Comparison of ENCODE assay signal across 17 mouse cellular contexts in the genomic region with DNA sequence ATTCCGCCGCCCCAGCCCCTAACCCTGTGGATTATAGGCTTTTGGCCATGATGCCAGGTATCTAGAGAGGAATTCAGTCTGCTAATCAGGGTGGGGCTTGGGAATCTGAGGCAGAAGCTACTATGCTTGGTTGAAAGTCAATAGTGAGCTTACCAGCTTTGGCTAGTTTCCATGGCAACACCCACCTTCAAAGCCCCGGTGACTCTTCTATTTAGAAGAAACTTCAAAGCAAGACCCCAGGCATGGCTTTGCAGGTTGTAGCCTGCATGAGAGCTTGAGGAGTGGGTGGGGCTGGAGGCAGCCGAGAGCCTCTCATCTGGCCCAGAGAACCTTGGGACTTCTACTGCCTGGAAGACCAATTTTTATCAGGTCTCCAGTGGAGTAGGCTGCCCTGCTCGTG. TPM values are rescaled to one million over a fixed set of nuclear protein-coding genes. Genes with fewer than 3 reads are reported as not detected.
DNase-seq lines count a peak whose midpoint lies in the region; ATAC-seq and TF ChIP-seq lines count a peak whose summit lies in the region.
"Had no signal": no experiment of that assay in that cellular context is flagged by ENCODE, and none has a peak within 500 bp of the region (broad histone marks: within the 10 kb centered on the region; RNA-seq: fewer than 3 reads in every experiment).

No protein-coding gene starts in this region.

- no peaks in the 10 kb centered on the region for H3K36me3 ChIP-seq in lung, embryonic 14.5 days (ENCODE audit: insufficient read depth)
- H3K36me3 ChIP-seq in hindbrain, embryonic 16.5 days (ENCODE audit: control insufficient read depth, insufficient read depth, low read length): no peaks in the 10 kb centered on the region
- H3K36me3 ChIP-seq: G1E; neural tube, embryonic 12.5 days had no signal

- no peak overlapping the region for H3K4me2 ChIP-seq in lung, embryonic 14.5 days
- no peak overlapping the region for H3K4me2 ChIP-seq in hindbrain, embryonic 16.5 days (ENCODE audit: low read length)
- H3K4me2 ChIP-seq: neural tube, embryonic 12.5 days had no signal

- H3K27me3 ChIP-seq in lung, embryonic 14.5 days (ENCODE audit: insufficient read depth, low read length): no peaks in the 10 kb centered on the region
- no peaks in the 10 kb centered on the region for H3K27me3 ChIP-seq in hindbrain, embryonic 16.5 days (replicated peaks; ENCODE audit: control insufficient read depth, insufficient read depth, low read length)
- H3K27me3 ChIP-seq: neural tube, embryonic 12.5 days had no signal

- H3K9ac ChIP-seq in lung, embryonic 14.5 days: no peak overlapping the region
- no peak overlapping the region for H3K9ac ChIP-seq in hindbrain, embryonic 16.5 days (ENCODE audit: low read depth, low read length)
- H3K9ac ChIP-seq: neural tube, embryonic 12.5 days had no signal

- no peaks in the 10 kb centered on the region for H3K9me3 ChIP-seq in lung, embryonic 14.5 days (ENCODE audit: low read depth, low read length)
- H3K9me3 ChIP-seq in hindbrain, embryonic 16.5 days (ENCODE audit: control insufficient read depth, low read length): no peaks in the 10 kb centered on the region
- H3K9me3 ChIP-seq: G1E; neural tube, embryonic 12.5 days had no signal

- peaks cover 9% of the 10 kb centered on the region for H3K4me1 ChIP-seq in lung, embryonic 14.5 days (ENCODE audit: insufficient read depth)
- H3K4me1 ChIP-seq in hindbrain, embryonic 16.5 days (ENCODE audit: control insufficient read depth, insufficient read depth, low read depth, low read length): peaks cover 18% of the 10 kb centered on the region

- H3K27ac ChIP-seq in lung, embryonic 14.5 days (ENCODE audit: low read depth): no peak overlapping the region
- H3K27ac ChIP-seq in hindbrain, embryonic 16.5 days (ENCODE audit: low read depth, low read length): peak overlapping the region; percentile 35
- H3K27ac ChIP-seq: neural tube, embryonic 12.5 days had no signal

- WGBS in lung, embryonic 14.5 days: 29% methylated on average over 5 of the region's 5 CpGs
- WGBS in hindbrain, embryonic 16.5 days: 45% methylated on average over 5 of the region's 5 CpGs

- ATAC-seq in lung, embryonic 14.5 days (ENCODE audit: insufficient read depth): peak; percentile 45; the same call in 1 of the 2 replicates
- peak; percentile 40 for ATAC-seq in hindbrain, embryonic 16.5 days
- no peak for ATAC-seq in megakaryocyte, adult 5-6 weeks (ENCODE audit: poor library complexity, severe bottlenecking)

- H3K4me3 ChIP-seq in lung, embryonic 14.5 days (ENCODE audit: low read depth, low read length): no peak overlapping the region
- no peak overlapping the region for H3K4me3 ChIP-seq in hindbrain, embryonic 16.5 days (ENCODE audit: low read length)
- H3K4me3 ChIP-seq: neural tube, embryonic 12.5 days had no signal

- TF ChIP-seq CTCF in lung, embryonic 14.5 days (IDR thresholded peaks at IDR 0.05; ENCODE audit: low read depth): no peak

- peak; percentile 47 for DNase-seq in lung, embryonic 14.5 days
- DNase-seq in lung, postnatal 25 days (ENCODE audit: low spot score): no peak
- peak; percentile 43 for DNase-seq in embryo, embryonic 10.5 days (ENCODE audit: low spot score)
- DNase-seq in naive thymus-derived CD4-positive, alpha-beta T cell, adult 2 months (ENCODE audit: low read depth): peak; percentile 64
- no peak for DNase-seq in spleen, adult 12 weeks (ENCODE audit: low spot score)
- DNase-seq in layer of hippocampus, adult 8-10 months (ENCODE audit: low spot score in 2 of 2): no peak
- DNase-seq: adrenal gland, adult 2 months; heart, adult 18-20 months; lung, postnatal 36 days; right cerebral cortex, postnatal 25 days; thymus, adult 18-20 months had no signal

RNA-seq across cellular contexts. Expression of gene Cd5, which starts 15.2 kb away (rescaled TPM):
- 0.39 and 0.63 TPM in 2 replicates for polyA plus RNA-seq in lung, embryonic 14.5 days (2014; fragmentation: Nextera tagmentation; extraction: Ambion mirVana)
- polyA plus RNA-seq in hindbrain, embryonic 16.5 days (2015; fragmentation: Nextera tagmentation; extraction: Ambion mirVana): 0.09 and 0.28 TPM in 2 replicates
- 0.78 and 1.5 TPM in 2 replicates for total RNA-seq in megakaryocyte, adult 5-6 weeks (2015)
- 0.57 and 0.59 TPM in 2 replicates for total RNA-seq in megakaryocyte, adult 5-6 weeks (2017)
- total RNA-seq in layer of hippocampus, adult 8-10 months (2022): under 1 TPM in 3 of 4 experiments, not detected in 1; 0.14 to 0.59 (median 0.58) TPM
- polyA plus RNA-seq: G1E; limb, embryonic 11.5 days had no signal

RNA-seq across cellular contexts. Expression of gene Vps37c, which starts 35.1 kb away (rescaled TPM):
- 30.3 and 33.1 TPM in 2 replicates for polyA plus RNA-seq in lung, embryonic 14.5 days (2014; fragmentation: Nextera tagmentation; extraction: Ambion mirVana)
- polyA plus RNA-seq in hindbrain, embryonic 16.5 days (2015; fragmentation: Nextera tagmentation; extraction: Ambion mirVana): 27.7 and 35.0 TPM in 2 replicates
- 21.9 and 22.5 TPM in 2 replicates for total RNA-seq in megakaryocyte, adult 5-6 weeks (2015)
- total RNA-seq in megakaryocyte, adult 5-6 weeks (2017): 15.2 and 17.8 TPM in 2 replicates
- 10 to 100 TPM; 18.0 to 22.6 (median 20.7) TPM for total RNA-seq in layer of hippocampus, adult 8-10 months (2022)

RNA-seq across cellular contexts. Expression of gene Pga5, which starts 45.8 kb away (rescaled TPM):
- not detected in 2 replicates for polyA plus RNA-seq in lung, embryonic 14.5 days (2014; fragmentation: Nextera tagmentation; extraction: Ambion mirVana)
- not detected in 2 replicates for polyA plus RNA-seq in hindbrain, embryonic 16.5 days (2015; fragmentation: Nextera tagmentation; extraction: Ambion mirVana)
- not detected in 2 replicates for total RNA-seq in megakaryocyte, adult 5-6 weeks (2015)
- 0.20 TPM in 1 of 2 replicates, not detected in the other for total RNA-seq in megakaryocyte, adult 5-6 weeks (2017)
- total RNA-seq in layer of hippocampus, adult 8-10 months (2022): not detected
- total RNA-seq: adrenal gland, adult 2 months; heart, adult 18-20 months; hematopoietic stem cell, adult 5-6 weeks had no signal
- polyA plus RNA-seq: adrenal gland, adult 2 months; limb, embryonic 11.5 days; neural tube, embryonic 12.5 days had no signal

Comparison
In these comparisons a context has a peak if more than half of its experiments do, and no peak if none do; other contexts are left out.
1. DNase-seq: peak in lung, embryonic 14.5 days (single experiment), embryo, embryonic 10.5 days (single experiment) and naive thymus-derived CD4-positive, alpha-beta T cell, adult 2 months (single experiment); none in lung, postnatal 25 days (single experiment), spleen, adult 12 weeks (single experiment) and layer of hippocampus, adult 8-10 months (0 of 2).